Mouse (Mus musculus) ZHBTc4 (cell line): ENCODE measurements around the gene Elf4.

Experiments
- DNase-seq: peaks from one replicate; pipeline ENCODE4 v3.0.0-alpha.2; 2011; ENCODE audit warnings: low read depth, low spot score

Gene Elf4

GRCm38 (mm10) chrX:48462754-48463507 lies at the start of gene Elf4:
TSS of gene Elf4 (minus strand) at chrX:48463132.
- peak; percentile 86 for DNase-seq

- DNase-seq, result no peak
Observed at GRCm38 (mm10) chrX:48493763-48494162, 30.8 kb upstream of the Elf4 start.

- no peak for DNase-seq
Observed at GRCm38 (mm10) chrX:48481687-48482086, 18.8 kb upstream of the Elf4 start.

GRCm38 (mm10) chrX:48481095-48481494 lies 18.2 kb upstream of the Elf4 start:
- DNase-seq, result no peak

- peak; percentile 45 for DNase-seq
Observed at GRCm38 (mm10) chrX:48467355-48467946, 4.5 kb upstream of the Elf4 start.

- no peak for DNase-seq
Observed at GRCm38 (mm10) chrX:48466174-48466573, 3.2 kb upstream of the Elf4 start.

- no peak for DNase-seq
Observed at GRCm38 (mm10) chrX:48464436-48464835, 1.5 kb upstream of the Elf4 start.

GRCm38 (mm10) chrX:48463636-48464035 lies 704 bp upstream of the Elf4 start:
- no peak for DNase-seq

GRCm38 (mm10) chrX:48462297-48462696 lies 635 bp downstream of the Elf4 start:
- no peak for DNase-seq

- DNase-seq, result no peak
Observed at GRCm38 (mm10) chrX:48461006-48461405, 1.9 kb downstream of the Elf4 start.

GRCm38 (mm10) chrX:48460496-48460895 lies 2.4 kb downstream of the Elf4 start:
- no peak for DNase-seq

GRCm38 (mm10) chrX:48456956-48457355 lies 6.0 kb downstream of the Elf4 start:
- no peak for DNase-seq

GRCm38 (mm10) chrX:48455018-48455417 lies 7.9 kb downstream of the Elf4 start:
- DNase-seq, result peak; percentile 43

- DNase-seq, result no peak
Observed at GRCm38 (mm10) chrX:48454495-48454878, 8.4 kb downstream of the Elf4 start.

GRCm38 (mm10) chrX:48453736-48454494 lies 9.0 kb downstream of the Elf4 start:
- DNase-seq, result peak; percentile 79

- peak; percentile 42 for DNase-seq
Observed at GRCm38 (mm10) chrX:48452931-48453673, 9.8 kb downstream of the Elf4 start.

- DNase-seq, result peak; percentile 27
Observed at GRCm38 (mm10) chrX:48452231-48452890, 10.6 kb downstream of the Elf4 start.

- DNase-seq, result no peak
Observed at GRCm38 (mm10) chrX:48449646-48450045, 13.3 kb downstream of the Elf4 start.

GRCm38 (mm10) chrX:48444677-48445076 lies 18.3 kb downstream of the Elf4 start:
- DNase-seq, result no peak

- DNase-seq, result no peak
Observed at GRCm38 (mm10) chrX:48441954-48442353, 21.0 kb downstream of the Elf4 start.

GRCm38 (mm10) chrX:48441548-48441947 lies 21.4 kb downstream of the Elf4 start:
- no peak for DNase-seq
